Mouse (Mus musculus) frontal cortex, postnatal 14 days (tissue): ENCODE results near the gene Rab25.
A peak's percentile ranks its signal among the peaks of the same experiment; 100 is the strongest.

Experiments used
- DNase-seq, 2 experiments: peaks; one replicate each; pipeline ENCODE4 v3.0.0; 2022; ENCODE audit warnings: low spot score in 2 of 2

Gene Rab25

DNA sequence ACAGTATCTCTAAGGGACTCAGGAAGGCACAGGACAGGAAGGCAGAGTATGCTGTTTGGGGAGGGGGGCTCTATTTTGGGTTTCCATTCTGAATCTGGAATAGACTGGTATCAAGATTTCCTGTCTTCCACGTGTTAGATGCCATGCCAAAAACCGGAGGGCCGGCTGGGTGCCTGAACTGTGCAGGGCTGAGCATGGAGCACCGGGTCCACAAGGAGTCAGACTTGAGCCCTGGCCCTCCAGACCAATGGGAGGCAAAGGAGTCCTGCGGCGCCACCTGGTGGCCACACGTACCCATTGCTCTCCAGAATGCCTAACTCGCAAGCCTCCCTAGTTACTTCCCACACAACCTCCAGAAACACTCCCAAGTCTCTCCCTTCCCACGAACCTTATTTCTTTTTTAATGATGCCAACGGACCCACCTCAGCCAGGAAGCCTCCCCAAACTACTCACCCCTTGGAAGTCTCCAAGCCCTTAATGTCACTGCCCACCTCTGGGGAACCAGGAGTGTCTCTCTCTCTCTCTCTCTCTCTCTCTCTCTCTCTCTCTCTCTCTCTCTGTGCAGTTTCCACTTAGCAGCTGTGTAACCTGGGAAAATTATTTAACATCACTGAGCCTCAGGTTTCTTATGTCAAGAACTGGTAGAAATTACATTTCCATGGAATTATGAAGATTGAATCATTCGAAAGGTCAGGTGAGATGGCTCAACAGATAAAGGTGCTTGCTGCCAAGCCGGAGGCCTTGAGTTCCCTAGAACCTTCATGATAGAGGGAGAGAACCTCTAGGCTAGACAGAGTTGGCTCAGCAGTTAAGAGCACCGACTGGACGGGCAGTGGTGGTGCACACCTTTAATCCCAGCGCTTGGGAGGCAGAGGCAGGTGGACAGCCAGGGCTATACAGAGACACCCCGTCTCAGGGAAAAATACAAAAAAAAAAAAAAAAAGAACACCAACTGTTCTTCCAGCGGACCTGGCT, 21.7 kb downstream of the Rab25 start:
- peak; percentile 69 to 73 for DNase-seq

- no peak for DNase-seq
These were observed 23.1 kb downstream of the Rab25 start for GRCm38 (mm10) chr3:88525021-88525420.

DNA sequence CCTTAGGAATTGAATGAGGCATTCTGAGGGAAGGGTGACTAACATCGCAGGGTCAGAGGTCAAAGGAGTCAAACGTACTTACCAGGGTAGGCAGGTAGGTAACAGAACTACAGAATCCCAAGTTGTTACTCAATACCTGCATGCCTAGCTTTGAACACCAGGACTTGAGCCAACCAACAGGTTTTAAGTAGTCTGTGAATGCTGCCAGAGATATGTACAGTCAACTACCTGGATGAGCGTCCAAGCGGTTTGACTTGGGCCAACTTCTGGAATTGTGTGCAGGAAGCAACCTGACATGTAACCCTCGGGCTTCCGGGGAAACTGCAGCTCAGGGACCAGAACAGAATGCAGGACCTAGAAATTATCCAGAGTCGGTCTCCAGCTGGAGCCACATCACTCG, 25.1 kb downstream of the Rab25 start:
- no peak for DNase-seq

DNA sequence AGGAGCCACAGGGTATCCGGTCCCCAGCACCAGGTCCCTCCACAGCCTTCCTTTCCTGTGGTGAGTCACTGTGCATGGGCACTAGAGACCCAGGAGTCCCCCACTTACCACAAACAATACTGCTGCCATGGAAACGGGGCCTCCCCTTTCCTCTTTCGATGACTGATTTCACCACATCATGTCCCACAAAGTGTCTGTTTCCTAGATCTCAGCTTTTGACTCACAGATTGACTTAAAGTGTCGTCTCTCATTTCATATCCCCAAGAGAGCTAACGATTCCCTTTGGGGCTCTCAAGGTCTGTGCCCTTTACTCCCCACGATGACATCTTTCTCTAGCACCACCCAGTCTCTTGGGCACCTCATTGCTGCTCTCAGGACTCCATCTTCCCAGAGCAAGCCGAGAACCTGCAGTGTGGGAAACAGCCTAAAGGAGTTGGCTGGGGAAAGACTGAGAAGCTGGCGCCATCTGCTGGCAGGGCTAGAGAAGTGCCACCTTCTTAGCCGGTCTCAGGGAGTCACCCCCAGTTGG, 26.2 kb downstream of the Rab25 start:
- peak in 1 of 2 experiments; percentile 46 for DNase-seq

- DNase-seq = no peak
These were observed 26.9 kb downstream of the Rab25 start for GRCm38 (mm10) chr3:88521156-88521555.

GRCm38 (mm10) chr3:88520078-88520477, 28.0 kb downstream of the Rab25 start:
- no peak for DNase-seq

GRCm38 (mm10) chr3:88518411-88518810, 29.7 kb downstream of the Rab25 start:
- no peak for DNase-seq

- DNase-seq = no peak
These were observed 31.7 kb downstream of the Rab25 start for GRCm38 (mm10) chr3:88516407-88516806.

DNA sequence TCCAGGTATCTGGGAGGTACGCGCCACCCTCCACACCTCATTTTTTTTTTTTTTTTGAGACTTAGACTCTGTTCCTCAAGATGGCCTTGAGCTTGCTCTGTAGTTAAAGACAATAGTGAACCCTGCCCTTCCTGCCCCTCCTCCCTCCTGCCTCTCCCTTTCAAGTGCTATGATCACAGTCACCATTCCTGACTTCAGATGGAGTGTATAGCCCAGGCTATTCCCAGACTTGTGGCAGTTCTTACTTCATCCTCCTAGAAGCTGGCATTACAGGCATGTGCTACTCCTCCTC, 33.1 kb downstream of the Rab25 start:
- DNase-seq = no peak

DNA sequence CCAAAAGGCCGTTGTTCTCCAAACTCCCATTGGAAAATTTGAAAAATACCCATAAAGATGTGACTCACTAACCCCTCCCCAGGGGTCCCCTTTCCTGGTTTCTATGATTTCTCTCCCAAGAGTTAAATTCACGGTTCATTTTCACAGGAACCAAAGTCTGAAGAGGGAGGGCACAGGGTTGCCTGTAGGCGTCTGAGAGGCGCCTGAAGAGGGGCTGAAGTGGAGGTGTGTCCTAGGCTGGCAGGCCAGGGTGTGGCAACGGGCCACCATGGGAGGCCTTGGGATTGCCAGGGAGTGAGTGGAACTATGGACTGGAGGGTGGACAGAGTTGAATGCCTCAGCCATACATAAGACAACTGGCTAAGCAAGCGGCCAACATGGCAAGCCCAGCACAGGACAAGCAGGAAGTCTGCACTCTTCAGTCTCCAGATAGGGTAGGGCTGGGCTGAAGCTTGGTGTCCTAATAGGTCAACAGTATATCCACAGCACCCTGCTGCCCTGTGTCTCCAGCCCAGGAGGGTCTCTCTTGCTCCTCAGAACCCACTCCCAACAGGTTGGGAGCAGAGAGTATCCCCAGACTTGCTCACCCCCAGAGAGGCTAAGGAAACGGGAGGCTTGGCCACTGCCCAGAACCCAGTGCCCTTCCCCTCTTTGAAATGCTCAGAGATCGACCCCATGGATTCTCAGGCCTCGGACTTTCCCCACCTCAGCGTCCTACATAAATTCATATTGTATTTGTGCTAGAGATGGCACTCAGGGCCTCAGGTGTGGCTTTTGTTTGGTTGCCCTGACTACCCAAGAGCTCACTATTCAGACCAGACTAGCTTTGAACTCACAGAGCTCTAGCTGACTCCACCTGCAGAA, 33.6 kb downstream of the Rab25 start:
- no peak for DNase-seq

DNA sequence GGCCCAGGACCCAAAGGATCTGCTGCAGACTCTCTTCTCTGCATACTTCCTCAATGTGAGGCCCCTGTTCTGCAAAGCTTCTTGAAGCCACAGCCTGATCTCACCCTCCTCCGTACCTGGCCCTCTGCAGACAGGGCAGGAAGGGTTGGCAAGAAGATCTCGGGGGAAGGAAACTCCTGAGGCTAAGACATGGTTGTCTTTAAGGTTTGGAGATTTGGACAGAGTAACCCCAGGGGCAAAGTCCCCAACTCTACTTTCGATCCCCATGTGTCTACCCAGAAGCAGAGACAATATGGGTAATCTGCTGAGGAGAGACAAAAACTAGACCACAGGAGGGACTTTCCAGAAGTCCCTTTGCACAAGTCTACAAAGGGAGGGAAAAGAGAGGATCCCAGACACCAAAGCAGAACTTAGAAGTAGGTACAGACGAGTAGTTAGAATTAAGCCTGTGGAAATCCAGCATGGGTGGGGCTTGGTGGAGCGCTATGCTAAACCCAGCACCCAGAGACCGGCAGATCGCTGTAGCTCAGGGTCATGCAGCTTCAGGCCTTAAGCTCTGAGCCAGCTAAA, 34.5 kb downstream of the Rab25 start:
- no peak for DNase-seq

- DNase-seq = no peak
These were observed 35.1 kb downstream of the Rab25 start for GRCm38 (mm10) chr3:88512896-88513545.

GRCm38 (mm10) chr3:88512141-88512895, 35.8 kb downstream of the Rab25 start:
- DNase-seq = no peak

- no peak for DNase-seq
These were observed 36.5 kb downstream of the Rab25 start for GRCm38 (mm10) chr3:88511559-88511958.

DNA sequence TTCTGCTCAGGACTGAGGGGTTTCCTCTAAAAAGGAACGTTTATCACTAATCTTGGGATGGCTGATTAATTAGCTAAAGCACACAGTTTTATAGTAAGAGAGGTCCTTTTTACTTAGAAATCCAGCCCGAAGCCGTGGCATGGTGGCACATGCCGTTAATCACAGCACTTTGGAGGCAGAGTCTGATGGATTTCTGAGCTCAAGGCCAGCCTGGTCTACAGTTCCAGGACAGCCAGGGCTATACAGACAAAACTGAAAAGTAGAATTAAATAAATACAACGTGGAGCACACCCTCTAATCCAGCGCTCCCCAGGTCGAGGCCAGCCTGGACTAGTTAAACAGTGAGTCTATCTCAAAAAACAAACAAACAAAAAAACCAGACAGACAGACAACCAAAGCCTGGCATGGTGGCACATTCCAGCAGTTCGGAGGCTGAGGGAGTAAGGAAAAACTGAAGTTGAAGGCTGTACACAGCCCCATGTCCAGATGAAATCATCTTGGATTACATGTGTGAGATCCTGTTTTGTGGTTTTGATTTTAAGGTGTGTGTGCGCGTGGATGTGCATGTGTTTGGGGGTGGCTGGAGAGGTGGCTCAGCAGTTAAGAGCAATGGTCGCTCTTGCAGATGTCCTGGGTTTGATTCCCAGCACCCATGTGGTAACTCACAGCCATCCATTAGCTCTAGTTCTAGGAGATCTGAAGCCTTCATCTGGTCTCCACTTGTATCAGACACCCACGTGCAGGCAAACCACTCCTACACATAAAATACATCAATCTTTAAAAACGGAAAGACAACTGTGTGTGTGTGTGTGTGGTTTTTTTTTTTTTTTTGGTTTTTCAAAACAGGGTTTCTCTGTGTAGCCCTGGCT, 37.4 kb downstream of the Rab25 start:
- DNase-seq = no peak

DNA sequence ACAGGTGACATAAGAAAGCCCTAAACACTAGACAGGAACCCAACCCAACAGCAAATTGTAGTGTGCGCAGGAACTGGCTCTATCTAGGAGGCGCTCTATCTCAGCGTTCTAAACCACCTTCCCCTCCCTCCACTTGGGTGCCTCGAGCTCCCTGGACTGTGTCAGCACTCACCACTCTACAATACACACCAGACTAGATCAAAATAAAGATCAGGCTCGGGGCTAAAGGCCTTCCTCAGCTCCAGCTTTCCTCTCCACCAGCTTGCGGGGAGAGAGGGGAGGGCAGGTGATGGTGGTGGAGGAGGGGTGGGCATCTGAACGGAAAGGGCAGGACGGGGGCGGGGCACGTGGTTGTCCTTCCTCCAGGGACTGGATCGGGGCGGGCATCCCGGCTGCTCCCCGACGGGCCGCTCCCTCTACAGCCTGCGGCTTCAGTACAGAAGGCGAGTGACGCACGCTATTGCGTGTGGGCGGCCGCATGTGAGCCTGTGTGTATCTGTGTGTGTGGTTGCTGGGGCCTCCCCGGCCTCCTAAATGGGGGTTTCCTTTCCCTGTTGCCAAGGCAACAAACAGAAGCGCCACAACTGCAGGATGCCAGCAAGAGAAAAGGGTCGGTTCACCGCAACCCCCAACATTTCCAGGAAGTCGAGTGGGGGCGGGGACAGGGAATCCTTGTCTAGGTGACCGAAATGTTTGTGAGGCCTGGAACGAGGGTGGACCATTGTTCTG, 38.2 kb downstream of the Rab25 start, which contains the start of gene Lmna:
Lmna (minus strand) TSS at position 265 of the 729 bp plus-strand sequence.
- DNase-seq = peak; percentile 83 to 90

DNA sequence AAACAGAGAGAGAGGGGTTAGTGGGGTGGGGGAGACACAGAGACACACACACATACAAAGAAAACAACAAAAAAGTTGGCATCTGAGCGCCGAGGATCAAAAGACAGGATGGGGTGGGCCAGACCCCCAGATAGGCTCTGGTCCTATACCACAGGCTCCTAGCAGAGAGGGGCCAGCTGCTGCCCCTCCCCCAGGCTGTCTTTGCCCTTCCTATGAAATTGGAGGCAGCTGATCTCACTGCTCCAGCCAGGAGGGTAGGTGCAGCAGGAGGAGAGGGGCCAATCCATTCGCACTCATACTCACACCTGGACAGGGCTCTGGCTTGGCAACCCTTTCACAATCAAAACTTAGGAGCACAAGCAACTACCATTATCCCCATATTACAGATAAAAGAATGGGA, 38.9 kb downstream of the Rab25 start:
- DNase-seq = no peak

- DNase-seq = no peak
These were observed 42.3 kb downstream of the Rab25 start for GRCm38 (mm10) chr3:88505765-88506164.

- no peak for DNase-seq
These were observed 43.0 kb downstream of the Rab25 start for GRCm38 (mm10) chr3:88505081-88505480.
